Mouse (Mus musculus): Measurements from ENCODE around the gene Cand2. TPM values are rescaled to one million over a fixed set of nuclear protein-coding genes. Genes with fewer than 3 reads are reported as not detected.
"Not testable (repeated sequence)": the region's sequence is repeated elsewhere in the genome, so short reads cannot be mapped to it uniquely, and the experiment has no call there.

Gene Cand2
- polyA plus RNA-seq, 1 experiment from 2014 or later: 3.3 TPM

DNA sequence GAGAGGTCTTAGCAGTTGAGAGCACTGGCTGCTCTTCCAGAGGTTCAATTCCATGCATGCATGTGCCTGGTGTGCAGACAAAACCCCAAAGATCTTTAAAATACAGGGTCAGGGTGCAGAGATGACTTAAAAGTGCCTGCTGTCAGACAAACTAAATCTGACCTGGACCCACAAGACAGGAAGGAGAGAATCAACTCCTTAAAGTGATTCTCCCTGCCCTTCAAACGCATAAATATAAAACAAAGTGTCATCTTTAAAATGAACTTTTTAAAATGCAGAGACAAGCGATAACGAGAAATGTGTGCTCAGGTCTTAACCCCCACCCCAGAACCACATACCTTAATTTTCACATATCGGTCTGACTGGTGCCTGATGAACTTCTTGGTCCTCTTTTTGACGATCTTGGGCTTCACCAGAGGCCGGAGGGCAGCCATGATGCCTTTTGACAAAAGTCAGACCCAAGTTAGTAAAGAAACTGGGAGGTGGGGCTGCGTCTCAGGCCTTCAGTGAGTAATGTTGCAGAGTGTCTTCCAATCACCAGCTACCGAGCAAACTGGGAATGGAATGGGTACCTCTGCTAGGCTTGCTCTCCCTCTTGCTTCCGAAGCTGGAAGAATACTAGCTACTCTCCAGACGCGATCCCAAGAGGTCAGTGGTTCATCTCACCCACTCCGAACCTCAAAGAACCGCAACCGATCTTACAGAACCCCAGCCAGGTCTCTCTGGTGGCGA is 33.3 kb downstream of the Cand2 start:
- no peak for DNase-seq
- under 1% methylated on average over 15 of the region's 15 CpGs for WGBS (ENCODE audit: insufficient replicate concordance)
- no peaks in the 10 kb centered on the region for H3K9me3 ChIP-seq (replicated peaks)
- peak overlapping the region; percentile 91 for H3K4me2 ChIP-seq
- H3K36me3 ChIP-seq: peaks cover 48% of the 10 kb centered on the region
- H3K4me1 ChIP-seq (replicated peaks): peaks cover 40% of the 10 kb centered on the region
- peak overlapping the region; percentile 98 for H3K9ac ChIP-seq
- ATAC-seq (ENCODE audit: low read depth): no peak
- peak overlapping the region; percentile 89 for H3K27ac ChIP-seq
- H3K4me3 ChIP-seq (replicated peaks): peak overlapping the region; percentile 87
- H3K27me3 ChIP-seq: no peaks in the 10 kb centered on the region

GRCm38 (mm10) chr6:115808196-115808487 is 33.8 kb downstream of the Cand2 start:
- no peaks in the 10 kb centered on the region for H3K27me3 ChIP-seq
- DNase-seq (peak; percentile 15), ATAC-seq (ENCODE audit: low read depth) (no peak; the same call in 1 of the 2 replicates)
- peak overlapping the region; percentile 91 for H3K4me2 ChIP-seq
- H3K27ac ChIP-seq: peak overlapping the region; percentile 89
- peak overlapping the region; percentile 98 for H3K9ac ChIP-seq
- H3K9me3 ChIP-seq (replicated peaks): no peaks in the 10 kb centered on the region
- under 1% methylated on average over 22 of the region's 22 CpGs for WGBS (ENCODE audit: insufficient replicate concordance)
- peaks cover 40% of the 10 kb centered on the region for H3K4me1 ChIP-seq (replicated peaks)
- H3K4me3 ChIP-seq (replicated peaks): peak overlapping the region; percentile 87
- H3K36me3 ChIP-seq: peaks cover 44% of the 10 kb centered on the region

- ATAC-seq (ENCODE audit: low read depth): peak; percentile 81
- no peaks in the 10 kb centered on the region for H3K27me3 ChIP-seq
- peaks cover 39% of the 10 kb centered on the region for H3K36me3 ChIP-seq
- H3K9ac ChIP-seq: peak within 1 kb of the TSS; percentile 98
- H3K4me3 ChIP-seq (replicated peaks): peak within 1 kb of the TSS; percentile 87
- H3K4me1 ChIP-seq (replicated peaks): peaks cover 41% of the 10 kb centered on the region
- under 1% methylated on average over 47 of the region's 47 CpGs for WGBS (ENCODE audit: insufficient replicate concordance)
- H3K4me2 ChIP-seq: peak within 1 kb of the TSS; percentile 91
- H3K9me3 ChIP-seq (replicated peaks): no peaks in the 10 kb centered on the region
- H3K27ac ChIP-seq: peak within 1 kb of the TSS; percentile 89
- DNase-seq: peak; percentile 82
These were observed 34.3 kb downstream of the Cand2 start, which contains the start of gene Rpl32 for GRCm38 (mm10) chr6:115808488-115809231. TSS of gene Rpl32 (minus strand) at chr6:115808747.

DNA sequence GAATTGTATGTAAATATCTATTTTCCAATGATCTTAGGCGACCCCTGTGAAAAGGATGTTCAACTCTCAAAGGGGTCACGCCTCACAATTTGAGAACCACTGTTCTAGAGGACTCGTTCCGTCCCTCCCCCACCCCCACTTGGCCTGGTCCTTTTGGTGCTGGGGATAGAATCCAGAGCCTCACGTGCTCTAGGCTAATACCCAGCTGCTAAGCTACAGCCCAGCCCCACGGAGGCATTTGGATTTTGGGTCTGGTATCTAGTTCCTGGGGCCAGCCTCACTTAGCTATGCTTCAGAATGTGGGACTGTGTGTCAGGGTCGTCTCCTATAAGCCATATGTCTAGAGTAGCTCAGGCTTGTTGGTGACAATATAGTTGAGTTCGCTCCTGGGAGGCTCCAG is 37.3 kb downstream of the Cand2 start:
- ATAC-seq (ENCODE audit: low read depth) (no peak), DNase-seq (no peak)
- no peaks in the 10 kb centered on the region for H3K27me3 ChIP-seq
- WGBS (ENCODE audit: insufficient replicate concordance): 72% methylated on average over 8 of the region's 8 CpGs
- H3K4me2 ChIP-seq: no peak overlapping the region
- peaks cover 10% of the 10 kb centered on the region for H3K36me3 ChIP-seq
- H3K4me3 ChIP-seq (replicated peaks): no peak overlapping the region
- peaks cover 29% of the 10 kb centered on the region for H3K4me1 ChIP-seq (replicated peaks)
- H3K9ac ChIP-seq: no peak overlapping the region
- H3K27ac ChIP-seq: no peak overlapping the region; the same call in 1 of the 2 replicates
- H3K9me3 ChIP-seq (replicated peaks): no peaks in the 10 kb centered on the region

DNA sequence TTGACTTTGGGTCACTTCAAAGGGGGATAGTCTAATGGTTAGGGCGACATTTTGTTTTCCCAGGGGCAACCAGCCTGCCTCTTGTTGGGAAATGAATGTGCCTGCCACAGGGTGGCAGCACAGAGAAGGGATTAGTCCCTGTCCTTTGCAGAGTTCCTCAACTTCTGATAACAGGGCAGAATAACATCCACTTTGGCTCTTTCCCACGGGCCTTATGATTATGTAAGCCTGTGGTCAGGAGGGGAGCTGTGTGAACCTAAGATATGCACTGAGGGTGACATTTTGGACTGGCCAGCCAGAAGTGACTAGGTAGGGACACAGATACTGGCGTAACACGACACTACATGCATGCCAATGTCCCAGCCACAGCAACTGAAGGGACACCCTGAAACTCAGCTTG is 39.8 kb downstream of the Cand2 start:
- Histone ChIP-seq H3K9ac (peak overlapping the region; percentile 43; the same call in 1 of the 2 replicates), H3K4me1 (replicated peaks) (peaks cover 18% of the 10 kb centered on the region), H3K27me3 (no peaks in the 10 kb centered on the region), H3K9me3 (replicated peaks) (no peaks in the 10 kb centered on the region), H3K4me3 (replicated peaks) (no peak overlapping the region), H3K4me2 (peak overlapping the region; percentile 25; the same call in 1 of the 2 replicates), H3K36me3 (no peaks in the 10 kb centered on the region), H3K27ac (peak overlapping the region; percentile 35)
- DNase-seq (peak; percentile 54), ATAC-seq (ENCODE audit: low read depth) (peak; percentile 74)
- 13% methylated on average over 4 of the region's 4 CpGs for WGBS (ENCODE audit: insufficient replicate concordance)

DNA sequence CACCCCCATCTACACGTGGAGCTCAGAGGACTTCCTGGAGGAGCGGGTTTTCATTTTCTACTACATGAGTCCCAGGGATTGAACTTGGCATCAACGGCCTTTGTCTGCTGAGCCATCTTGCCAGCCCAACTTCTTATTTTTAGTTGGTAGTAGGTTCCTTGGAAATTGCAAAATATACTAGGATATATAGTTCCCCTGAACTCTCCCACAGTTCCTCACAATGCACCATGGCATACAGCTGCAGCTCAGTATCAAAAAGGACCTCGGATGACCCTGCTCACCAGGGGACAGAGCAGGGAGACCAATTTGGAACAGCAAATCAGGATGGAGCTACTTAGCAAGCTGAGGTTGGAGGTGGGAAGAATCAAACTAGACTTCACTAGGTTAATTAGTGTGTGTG is 40.7 kb downstream of the Cand2 start:
- Histone ChIP-seq H3K4me3 (replicated peaks) (no peak overlapping the region), H3K4me1 (replicated peaks) (peaks cover 22% of the 10 kb centered on the region), H3K27me3 (no peaks in the 10 kb centered on the region), H3K27ac (no peak overlapping the region), H3K9ac (no peak overlapping the region), H3K36me3 (no peaks in the 10 kb centered on the region), H3K9me3 (replicated peaks) (no peaks in the 10 kb centered on the region), H3K4me2 (no peak overlapping the region)
- 60% methylated on average over 4 of the region's 4 CpGs for WGBS (ENCODE audit: insufficient replicate concordance)
- no peak for DNase-seq
- ATAC-seq (ENCODE audit: low read depth): no peak

- 74% methylated on average over 2 of the region's 2 CpGs for whole genome bisulfite sequencing (ENCODE audit: insufficient replicate concordance)
- no peaks in the 10 kb centered on the region for H3K9me3 ChIP-seq (replicated peaks)
- H3K9ac ChIP-seq: no peak overlapping the region
- no peak overlapping the region for H3K4me3 ChIP-seq (replicated peaks)
- H3K4me1 ChIP-seq (replicated peaks): peaks cover 50% of the 10 kb centered on the region
- DNase-seq: no peak
- ATAC-seq (ENCODE audit: low read depth): no peak
- H3K4me2 ChIP-seq: no peak overlapping the region
- H3K27me3 ChIP-seq: no peaks in the 10 kb centered on the region
- no peaks in the 10 kb centered on the region for H3K36me3 ChIP-seq
- H3K27ac ChIP-seq: no peak overlapping the region
These were observed 43.8 kb downstream of the Cand2 start for GRCm38 (mm10) chr6:115818129-115818528.

DNA sequence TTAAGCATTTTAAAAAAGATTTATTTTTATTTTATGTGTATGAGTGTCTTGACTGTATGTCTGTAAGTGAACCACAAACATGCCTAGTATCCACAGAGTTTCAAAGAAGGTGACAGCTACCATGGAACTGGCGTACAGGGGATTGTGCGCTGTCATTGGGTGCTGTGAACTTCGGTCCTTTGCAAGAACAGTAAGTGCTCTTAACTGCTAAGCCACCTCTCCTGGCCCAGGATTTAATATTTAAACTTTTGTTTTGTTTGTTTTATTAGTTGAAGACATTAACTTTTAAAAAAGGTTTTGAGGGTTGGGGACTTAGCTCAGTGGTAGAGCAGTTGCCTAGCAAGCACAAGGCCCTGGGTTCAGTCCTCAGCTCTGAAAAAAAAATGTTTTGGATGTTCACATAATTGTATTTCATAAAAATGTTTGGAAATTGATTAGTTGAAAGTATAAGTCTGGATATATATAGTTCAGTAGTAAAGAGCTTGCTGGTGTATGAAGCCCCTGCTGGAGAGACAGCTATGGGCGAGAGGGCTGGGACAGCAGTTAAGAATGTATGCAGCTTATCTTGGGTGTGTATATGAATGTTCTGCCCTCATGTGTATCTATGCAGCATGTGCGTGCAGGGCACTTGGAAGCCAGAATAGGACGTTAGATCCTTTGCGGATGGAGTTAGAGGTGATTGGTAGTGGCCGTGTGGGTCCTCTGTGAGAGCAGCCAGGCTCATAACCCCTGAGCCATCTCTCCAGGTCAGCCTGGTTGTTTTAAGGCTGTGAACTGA is 47.1 kb downstream of the Cand2 start:
- no peaks in the 10 kb centered on the region for H3K36me3 ChIP-seq
- ATAC-seq (ENCODE audit: low read depth): peak; percentile 79
- no peaks in the 10 kb centered on the region for H3K27me3 ChIP-seq
- no peak overlapping the region; the same call in 1 of the 2 replicates for H3K4me3 ChIP-seq (replicated peaks)
- no peaks in the 10 kb centered on the region for H3K9me3 ChIP-seq (replicated peaks)
- WGBS (ENCODE audit: insufficient replicate concordance): 50% methylated on average over 8 of the region's 8 CpGs
- H3K4me2 ChIP-seq: peak overlapping the region; percentile 37
- peak overlapping the region; percentile 73 for H3K27ac ChIP-seq
- peaks cover 47% of the 10 kb centered on the region for H3K4me1 ChIP-seq (replicated peaks)
- peak overlapping the region; percentile 37 for H3K9ac ChIP-seq
- DNase-seq: no peak

DNA sequence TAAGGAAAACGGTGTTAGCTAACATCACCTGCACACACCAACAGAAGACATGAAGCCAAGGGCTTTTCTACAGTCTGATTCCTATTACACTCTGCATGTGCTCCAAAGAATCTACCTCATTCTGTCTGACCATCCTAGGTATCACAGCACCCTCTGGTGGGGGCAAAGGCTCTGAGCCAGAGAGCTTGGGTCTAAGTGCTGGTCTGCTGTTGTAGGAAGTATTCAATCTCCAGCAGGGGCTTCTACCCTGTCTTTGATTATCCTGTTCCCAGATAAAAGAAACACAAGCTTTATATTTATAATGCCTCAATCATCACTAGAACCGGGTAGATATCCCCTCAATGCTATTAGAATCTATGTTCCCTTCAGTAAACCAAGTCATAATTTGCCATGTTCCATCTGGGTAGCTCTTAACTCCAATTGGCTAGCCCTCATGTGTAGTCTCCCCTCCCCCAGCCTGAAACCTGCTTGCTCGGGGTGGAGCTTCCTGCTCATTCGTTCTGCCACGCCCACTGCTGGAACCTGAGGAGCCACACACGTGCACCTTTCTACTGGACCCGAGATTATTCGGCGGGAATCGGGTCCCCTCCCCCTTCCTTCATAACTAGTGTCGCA is 49.6 kb downstream of the Cand2 start:
- Histone ChIP-seq H3K4me1 (replicated peaks) (peaks cover 47% of the 10 kb centered on the region), H3K27ac (peak overlapping the region; percentile 69), H3K9ac (peak overlapping the region; percentile 42), H3K4me3 (replicated peaks) (peak overlapping the region; percentile 26), H3K4me2 (peak overlapping the region; percentile 48)
- H3K27me3 ChIP-seq; H3K36me3 ChIP-seq; H3K9me3 ChIP-seq (replicated peaks): not testable (repeated sequence)
- 2% methylated on average over 6 of the region's 11 CpGs for WGBS (ENCODE audit: insufficient replicate concordance)
- DNase-seq (peak; percentile 42), ATAC-seq (ENCODE audit: low read depth) (peak; percentile 93)

DNA sequence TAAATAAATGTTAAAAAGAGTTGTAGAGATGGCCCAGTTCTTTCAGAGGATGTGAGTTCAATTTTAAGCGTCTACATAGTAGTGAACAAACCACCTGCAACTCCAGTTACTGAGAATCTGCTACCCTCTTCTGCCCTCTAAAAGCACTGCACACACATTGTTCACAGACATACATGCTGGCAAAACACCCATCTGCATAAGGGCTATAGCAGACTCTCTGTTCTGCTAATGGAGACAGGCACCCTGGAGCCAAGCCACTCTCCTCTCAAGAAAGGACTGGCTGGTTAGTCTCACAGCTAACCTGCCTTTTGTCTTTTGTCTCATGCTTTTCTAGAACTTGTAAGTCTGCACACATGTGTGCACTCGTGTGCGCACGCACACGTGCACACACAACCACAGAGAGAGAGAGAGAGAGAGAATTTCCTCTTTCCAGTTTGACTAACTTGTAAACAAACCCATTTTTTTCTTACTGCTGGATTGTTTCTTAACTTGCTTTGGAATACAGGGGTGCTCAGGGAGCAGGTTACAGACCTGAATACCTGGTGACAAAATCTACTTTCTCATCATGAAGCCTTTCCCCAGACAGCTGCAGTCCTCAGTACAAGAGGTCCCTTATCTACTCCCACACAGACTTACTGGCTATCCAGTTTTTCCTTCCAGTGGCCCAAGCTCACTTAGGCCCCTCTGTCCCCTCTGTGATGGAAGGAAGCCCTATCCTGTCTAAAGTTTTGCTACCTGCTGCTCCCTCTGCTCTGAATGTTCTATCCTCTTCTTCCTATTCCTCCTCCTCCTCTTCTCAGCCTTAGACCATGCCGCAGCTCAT is 56.7 kb downstream of the Cand2 start:
- Histone ChIP-seq H3K4me2 (no peak overlapping the region), H3K4me3 (replicated peaks) (no peak overlapping the region), H3K27ac (peak overlapping the region; percentile 15; the same call in 1 of the 2 replicates), H3K9ac (no peak overlapping the region), H3K9me3 (replicated peaks) (no peaks in the 10 kb centered on the region), H3K36me3 (no peaks in the 10 kb centered on the region), H3K27me3 (no peaks in the 10 kb centered on the region), H3K4me1 (replicated peaks) (peaks cover 38% of the 10 kb centered on the region)
- ATAC-seq (ENCODE audit: low read depth): peak; percentile 47
- WGBS (ENCODE audit: insufficient replicate concordance): 74% methylated on average over 6 of the region's 6 CpGs
- no peak for DNase-seq

Measured in liver, embryonic 13.5 days (tissue).